Mouse (Mus musculus) cerebellum, adult 11-12 months (tissue): ENCODE data around the gene Gstt4.

Source experiments
- DNase-seq: peaks from one replicate; pipeline ENCODE4 v3.0.0; 2022

The Gstt4 gene

DNA sequence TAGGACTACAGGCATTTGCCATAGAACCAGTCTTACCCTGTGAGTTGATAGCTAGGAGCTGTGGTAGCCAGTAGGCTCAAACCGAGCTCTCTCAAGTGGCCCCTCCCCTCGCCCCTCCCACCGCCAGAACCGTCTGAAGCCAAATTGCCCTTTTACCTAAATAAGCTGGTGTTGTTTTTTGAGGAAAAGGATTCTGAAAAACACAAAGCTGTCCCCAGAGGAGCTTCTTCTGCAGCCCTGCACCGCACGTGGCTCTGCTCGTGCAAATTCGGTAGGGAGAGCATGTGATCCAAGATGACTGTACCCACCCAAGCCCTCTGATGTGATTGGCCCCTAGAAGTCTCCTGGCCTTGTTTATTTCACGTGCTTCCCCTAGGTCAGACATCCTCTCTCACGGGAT, 13.0 kb upstream of the Gstt4 start:
- DNase-seq, result peak; percentile 64

DNA sequence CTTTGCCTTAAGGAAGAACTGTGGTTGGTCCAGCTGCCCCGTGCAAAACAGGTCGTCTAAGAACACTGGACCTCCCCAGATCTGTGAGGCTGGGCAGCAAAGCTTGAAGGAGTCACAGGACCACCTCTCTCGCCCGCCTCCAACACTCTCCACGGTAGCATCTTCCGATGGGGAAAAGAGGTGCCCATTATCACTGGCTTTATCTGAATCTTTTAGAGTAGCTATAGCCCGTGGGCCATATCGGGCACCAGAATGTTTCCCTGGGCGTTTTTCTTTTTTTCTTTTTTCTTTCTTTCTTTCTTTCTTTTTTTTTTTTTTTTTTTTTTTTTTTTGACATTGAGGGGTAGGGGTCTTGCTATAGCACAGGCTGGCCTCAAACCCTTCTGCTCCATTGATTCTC, 12.4 kb upstream of the Gstt4 start:
- no peak for DNase-seq

DNA sequence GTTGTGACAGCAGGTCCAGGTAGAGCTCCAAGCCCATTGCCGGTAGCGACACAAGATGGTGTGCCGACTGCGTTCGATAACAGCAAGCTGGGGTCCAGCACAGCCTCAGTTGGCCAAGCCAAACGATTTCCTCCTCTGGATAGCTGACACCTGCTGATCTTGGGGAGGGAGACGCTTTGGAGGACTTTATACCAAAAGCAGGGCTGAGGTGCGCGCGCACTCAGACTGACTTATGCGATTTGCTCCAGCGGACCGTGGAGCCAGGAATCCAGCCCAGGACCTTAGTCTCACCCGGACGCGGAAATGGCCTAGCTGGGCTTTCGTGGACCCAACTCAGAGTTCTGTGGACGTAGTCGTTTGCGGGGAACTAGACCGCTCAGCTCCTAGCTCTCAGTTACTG, 11.9 kb upstream of the Gstt4 start:
- peak; percentile 67 for DNase-seq

DNA sequence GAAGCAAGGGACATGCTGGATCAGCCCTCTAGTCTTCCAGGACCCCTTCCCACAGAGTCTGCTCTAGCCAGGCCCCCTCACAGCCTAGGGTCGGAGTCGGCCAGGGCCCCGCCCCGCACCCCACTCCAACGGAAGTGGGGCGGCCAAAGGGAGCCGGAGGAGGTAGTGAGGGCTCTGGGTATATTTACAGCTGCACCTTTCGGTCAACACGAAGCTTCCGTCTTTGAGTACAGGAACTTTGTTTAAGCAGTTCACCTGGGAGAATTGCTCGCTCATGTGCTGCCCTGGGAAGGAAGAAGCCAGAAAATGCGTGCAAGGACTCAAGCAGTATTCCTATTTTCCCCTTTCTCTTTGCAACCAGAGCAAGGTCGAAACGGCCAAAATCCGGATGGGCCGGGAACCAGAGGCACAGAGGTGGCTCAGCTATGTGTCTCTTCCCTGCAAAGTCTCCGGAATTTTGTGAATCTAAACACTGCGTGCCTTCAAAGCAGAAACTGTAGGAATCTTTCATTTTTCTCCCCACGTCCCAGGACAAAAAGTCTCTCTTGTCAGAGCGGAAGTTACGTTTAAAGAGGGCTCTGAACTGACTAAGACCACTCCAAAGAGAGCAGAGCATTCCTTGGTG, 11.2 kb upstream of the Gstt4 start:
- DNase-seq, result no peak

DNA sequence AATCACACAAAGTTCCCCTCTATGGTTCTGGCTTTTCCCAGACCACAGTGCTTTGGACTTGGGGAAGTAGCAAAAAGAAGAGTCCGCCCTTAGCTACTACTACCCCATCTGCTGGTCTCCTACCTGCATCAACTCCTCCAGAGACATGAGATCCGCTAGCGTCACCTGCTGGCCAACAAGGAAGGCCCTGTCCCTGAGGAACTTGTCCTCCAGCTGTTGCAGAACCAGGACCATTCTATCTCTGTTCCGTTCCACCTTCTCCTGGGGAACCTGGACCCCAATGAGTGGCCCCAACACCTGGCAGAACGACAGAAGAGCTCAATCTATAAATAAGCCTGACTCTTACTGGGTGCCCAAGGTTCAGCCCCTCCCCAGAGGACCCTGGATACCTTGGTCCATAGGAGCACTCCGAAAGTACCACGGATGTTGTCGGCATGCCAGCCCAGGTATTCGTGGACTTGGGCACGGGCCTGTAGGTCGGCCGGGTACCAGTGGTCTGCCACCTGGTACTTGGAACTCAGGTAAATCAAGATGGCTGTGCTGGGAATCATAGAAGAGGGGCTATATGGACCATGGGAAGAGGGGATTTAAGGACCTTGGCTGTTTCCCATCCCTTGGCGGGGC, 10.0 kb upstream of the Gstt4 start:
- DNase-seq, result peak; percentile 56

DNA sequence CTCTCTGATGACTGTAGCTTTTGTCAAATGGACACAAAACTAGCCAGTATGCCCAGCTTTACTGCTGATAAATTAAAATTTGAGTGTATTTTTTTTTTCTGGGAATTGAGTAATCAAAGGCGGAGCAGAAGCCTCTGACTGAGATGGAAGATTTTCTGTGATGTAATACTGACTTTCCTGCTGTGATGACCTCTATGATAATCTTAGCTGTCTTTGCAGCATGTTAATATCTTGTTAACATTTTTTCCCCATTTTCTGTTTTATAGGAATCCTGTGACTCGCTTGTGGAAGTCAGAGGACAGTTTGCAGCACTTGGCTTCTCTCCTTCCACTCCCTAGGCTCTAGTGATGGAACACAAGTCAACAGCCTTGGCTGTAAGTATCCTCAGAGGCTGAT, 7.9 kb upstream of the Gstt4 start:
- DNase-seq, result no peak

DNA sequence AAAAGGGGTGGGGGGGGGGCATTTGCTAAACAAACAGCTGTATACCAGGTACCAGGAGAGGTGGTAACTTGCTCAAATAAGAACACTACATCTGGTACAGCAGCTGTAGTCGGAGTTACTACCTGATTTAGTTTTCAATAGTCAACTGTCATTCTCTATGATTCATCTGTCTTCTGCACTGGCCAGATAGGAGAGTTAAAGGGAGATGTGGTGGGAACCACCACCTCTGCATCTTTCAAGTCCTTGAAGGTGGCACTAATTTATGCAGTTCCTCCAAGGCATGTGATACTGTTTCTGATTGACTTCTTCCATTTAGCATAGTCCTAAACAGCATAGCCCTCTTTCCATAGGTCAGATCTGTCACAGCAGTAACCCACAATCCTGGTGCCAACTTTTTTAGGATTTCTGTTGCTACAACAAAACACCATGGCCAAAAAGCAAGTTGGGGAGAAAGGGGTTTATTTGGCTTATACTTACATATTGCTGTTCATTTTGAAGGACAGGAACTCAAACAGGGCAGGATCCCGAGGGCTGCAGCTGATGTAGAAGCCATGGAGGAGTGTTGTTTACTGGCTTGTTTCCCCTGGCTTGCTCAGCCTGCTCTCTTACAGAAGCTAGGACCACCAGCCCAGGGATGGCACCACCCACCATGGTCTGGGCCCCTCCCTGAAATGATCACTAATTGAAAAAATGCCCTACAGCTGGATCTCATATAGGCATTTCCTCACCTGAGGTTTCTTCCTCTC, 7.4 kb upstream of the Gstt4 start:
- no peak for DNase-seq

DNA sequence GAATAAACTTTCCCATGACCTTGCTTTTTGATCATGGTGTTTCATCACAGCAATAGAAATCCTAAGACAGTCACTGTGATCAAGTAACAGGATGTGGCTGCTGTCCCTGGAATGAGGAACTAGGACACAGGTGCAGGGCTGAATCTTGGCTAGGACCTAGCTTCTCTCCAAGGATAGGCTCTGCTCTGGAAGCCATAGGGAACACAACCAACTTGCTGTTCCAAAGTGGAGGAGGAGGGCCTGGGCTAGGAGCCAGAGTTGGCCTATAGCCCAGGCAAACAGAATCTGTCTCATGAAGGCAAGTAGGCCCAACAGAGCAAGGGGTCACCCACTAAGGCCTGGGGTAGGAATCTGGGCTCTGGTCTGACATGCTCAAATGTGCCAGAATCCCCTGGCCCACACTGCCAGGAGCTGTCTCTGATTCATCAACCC, 6.2 kb upstream of the Gstt4 start:
- DNase-seq, result peak; percentile 90

DNA sequence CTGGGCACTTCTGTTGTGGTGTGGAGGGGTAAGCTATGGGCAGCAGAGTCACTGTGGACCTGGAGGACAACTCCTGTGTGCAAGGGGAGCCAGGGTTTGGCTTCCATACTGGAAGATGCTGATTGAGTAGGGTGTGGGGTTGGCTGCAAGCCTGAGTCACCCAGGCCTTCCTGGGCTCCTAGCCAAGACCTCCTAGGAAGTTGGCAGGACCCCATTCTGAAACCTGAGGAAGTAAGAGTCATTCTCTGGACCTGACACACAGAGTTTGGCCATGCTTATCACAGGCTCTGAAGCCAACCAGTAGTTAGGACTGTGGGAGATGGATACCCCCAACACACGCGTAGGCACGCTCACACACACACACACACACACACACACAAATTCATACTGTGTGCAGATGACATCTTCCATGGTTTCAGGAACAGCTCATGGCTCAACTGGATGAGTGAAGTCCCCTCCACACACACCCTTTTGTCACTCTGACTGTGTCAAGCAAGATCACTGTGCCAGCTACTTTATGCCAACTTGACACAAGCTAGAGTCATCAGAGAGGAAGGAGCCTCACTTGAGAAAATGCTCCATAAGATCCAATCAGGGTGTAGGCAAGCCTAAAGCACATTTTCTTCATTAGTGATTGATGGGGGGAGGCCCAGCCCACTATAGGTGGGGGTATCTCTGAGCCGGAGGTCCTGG, 5.5 kb upstream of the Gstt4 start:
- DNase-seq, result peak; percentile 65

DNA sequence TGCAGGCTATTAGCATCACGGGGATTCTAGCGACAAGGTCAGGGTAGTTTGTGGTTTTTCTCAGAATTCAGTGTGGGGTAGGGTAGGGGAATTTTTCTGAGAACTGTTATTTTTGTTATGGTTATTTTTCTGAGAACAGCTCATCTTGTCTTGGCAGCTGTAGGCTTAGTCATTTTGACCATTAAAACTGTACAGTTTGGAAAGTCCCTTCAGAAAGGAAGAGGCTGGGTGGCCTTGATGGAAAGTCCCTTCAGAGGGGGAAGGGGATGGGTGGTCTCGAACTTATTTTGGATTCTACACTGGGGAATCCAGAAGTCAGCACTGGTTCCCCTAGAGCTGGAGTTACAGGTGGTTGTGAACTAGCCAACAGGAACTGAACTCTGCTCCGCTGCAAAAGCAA, 2.2 kb upstream of the Gstt4 start:
- no peak for DNase-seq

DNA sequence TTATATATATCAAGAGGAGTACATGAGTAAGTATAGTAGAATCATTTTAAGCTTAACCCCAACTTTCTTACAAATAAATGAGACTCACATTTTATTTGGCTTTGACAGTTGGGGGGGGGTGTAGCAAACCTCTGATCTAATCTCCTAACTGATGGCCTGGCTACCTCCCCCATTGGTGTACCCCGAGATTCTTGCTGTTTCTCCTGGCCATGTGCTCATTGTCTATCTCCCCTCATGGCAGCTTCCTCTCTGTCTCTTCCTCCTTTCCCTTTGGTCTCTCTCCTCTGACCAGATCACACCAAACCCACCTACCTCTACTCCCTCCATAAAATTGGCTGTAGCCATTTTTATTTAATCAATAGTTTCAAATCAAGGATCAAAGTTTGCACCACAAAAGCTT, 1.4 kb upstream of the Gstt4 start:
- no peak for DNase-seq

DNA sequence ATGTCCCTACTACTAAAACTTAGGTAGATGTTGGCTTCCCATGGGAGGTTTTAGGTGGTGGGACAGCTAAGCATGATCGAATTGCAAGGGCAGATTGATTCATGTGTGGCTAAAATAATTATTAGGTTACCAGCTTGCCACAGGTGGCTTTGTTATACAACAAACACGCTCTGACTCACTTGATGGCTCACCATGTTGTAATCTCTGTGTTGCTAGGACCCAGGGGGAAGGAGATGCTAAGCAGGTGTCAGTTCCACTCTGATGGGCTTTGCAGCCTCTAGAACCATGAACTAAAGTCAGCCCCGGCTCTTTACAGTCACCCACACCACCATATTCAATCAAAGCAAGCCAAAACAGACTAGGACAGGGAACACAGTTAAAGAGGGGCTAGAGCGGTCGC, 2.5 kb downstream of the Gstt4 start:
- DNase-seq, result no peak

DNA sequence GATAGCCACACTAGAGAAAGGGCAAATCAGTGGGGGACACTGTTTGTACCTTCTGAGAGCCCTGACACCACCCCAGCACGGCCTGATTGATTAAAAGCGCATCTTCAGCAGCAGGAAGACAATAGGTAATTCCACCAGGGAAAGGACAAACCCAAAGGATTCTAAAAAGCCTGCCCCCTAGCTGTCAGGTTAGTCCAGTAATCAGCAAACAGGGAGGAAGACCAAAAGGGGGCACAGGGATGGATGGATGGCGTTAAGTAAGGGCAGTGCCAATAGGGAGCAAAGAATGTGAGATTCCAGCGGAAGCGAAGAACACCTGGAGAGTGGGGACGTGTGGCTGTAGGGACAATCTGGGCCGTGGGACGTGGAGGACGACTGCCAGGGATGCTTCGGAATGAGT, 3.7 kb downstream of the Gstt4 start:
- DNase-seq, result no peak

DNA sequence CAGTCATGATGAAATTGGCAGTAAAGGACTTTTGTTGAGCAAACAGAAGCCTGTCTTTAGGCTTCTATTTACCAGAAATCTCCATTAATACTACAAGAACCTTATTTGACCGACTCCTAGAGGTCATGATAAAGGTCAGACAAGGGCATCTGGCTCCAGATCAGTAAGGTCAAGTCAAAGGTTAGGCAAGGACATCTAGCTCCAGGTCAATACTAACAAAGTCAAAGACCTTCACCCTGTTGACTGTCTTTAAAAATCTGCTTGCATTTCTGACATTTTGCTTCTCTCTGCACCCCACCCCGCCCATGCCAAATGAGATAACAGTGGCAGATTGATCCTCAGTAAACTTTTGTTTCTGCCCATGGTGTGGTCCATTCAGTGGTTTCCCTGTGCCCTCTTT, 18.1 kb downstream of the Gstt4 start:
- no peak for DNase-seq

DNA sequence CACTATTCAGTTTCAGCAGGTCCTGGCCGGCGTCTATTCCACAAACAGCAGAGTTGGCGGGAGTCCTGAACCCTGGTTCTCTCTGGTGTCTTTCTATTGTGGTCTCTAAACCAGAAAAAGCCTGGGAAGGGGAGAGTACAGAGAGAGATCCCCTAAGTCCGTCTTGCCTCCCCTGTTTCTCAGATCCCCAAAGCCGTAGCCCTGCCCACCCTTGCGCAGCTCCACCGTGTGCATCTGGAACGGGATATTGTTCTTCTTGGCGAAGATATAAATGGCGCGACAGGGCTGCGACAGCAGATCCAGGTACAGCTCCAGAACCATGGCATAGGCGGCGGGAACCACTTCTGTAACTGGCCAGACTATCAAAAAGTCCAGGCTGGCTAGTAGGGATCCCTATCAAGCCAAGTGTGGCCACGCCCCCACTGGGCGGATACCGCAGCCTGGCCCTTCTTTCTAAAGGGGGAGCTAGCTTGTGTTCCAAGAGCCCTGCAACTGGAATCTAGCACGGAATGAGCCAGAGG, 24.1 kb downstream of the Gstt4 start, which contains the start of gene Gstt1:
TSS of gene Gstt1 (minus strand) at position 409 of the 521 bp plus-strand sequence.
- peak; percentile 79 for DNase-seq

DNA sequence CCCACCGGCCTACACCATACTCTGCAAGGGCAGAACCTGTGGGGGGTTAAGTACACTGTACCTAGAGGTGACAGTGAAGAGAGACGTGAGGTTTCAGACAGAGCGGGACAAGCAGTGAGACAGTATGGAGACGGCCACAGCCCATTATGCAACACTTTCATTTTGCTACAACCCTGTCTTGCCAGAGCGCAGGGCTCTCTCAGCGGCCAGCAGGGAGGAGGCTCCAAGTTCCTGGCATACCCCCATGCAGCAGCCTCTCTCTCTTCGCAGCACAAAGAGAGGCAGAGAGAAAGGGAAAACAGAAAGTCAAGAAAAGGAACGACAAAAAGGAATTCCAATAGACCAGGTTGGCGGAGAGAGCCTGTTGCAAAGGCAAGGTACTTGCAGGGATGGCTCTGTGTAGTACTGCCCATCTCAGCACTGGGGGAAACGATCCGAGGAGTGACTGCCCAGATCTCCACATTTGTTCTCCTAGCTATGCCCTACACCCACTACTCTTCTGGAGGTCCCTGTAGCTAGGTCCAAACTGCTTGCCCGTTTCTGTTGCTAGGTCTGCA, 24.6 kb downstream of the Gstt4 start:
- peak; percentile 81 for DNase-seq

DNA sequence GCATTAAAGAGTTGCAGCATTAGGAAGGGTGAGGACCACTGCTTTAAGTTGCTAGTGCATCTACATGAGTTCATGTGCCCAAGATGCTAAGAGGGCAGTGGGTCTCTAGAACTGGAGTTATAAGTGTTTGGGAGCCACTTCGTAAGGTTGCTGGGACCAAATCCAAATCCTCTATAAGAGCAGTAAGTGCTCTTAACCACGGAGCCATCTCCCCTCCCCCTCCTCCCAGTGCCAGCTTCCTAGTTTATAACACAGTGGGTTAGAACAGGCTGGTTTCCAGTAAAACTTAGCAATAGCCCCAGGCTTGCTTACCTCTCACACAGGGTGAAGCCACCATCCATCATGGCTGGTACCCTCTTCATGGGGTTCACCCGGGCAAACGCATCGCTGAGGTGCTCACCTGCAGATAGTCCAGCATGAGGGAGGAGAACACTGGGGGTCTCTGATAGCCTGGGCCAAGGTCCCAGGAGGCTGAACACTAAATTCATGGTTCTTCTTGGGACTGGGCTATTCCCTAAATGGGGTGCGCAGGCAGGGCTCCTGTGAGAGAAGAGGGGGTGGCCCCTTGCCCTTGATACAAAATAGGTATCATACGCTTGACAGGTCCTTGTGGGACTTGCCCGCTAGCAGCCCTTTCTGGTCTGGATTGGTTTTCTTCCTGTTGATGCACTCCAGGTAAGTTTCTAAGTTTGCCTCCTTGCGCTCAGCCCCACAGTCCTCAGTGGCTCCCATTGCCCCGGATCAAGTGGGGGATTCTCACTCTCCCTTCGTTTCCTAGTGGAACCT, 25.4 kb downstream of the Gstt4 start:
- peak; percentile 42 for DNase-seq

DNA sequence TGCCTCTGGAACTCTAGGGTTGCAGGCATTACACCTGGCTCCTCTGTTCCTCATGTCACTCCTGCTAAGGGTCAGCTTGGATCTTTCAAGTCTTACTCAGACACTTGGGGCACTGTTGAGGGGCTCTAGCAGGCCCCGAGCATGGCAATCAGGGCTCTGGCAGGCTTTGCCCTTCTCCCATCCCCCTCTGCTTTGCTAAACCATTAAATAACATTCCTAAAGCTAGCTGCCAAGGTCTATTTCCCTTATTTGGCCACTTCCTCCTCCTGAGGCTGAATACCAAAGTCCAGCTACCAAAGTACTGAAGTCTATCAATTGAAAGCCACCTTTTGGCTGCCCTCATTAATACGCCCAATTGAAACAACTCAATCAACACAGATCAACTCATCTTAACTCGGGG, 27.5 kb downstream of the Gstt4 start:
- DNase-seq, result no peak

DNA sequence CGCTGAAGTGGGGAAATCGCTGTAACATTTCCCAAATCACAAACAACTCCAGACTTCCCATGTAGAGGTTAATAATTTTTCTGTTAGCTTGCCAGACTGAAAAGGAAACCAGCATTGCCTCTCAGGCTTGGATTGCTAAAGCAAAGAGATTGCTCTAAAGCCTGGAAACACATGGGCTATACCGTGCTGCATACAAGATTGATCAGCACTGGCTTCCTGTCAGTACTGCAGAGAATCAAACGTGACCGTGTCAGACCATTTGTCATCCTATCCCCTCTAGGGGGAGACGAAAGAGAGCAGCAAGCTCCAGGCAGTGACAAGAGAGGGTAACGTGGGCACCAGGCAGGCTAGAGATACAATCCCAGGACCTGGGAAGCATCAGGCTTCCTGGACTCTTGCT, 31.6 kb downstream of the Gstt4 start:
- DNase-seq, result no peak

DNA sequence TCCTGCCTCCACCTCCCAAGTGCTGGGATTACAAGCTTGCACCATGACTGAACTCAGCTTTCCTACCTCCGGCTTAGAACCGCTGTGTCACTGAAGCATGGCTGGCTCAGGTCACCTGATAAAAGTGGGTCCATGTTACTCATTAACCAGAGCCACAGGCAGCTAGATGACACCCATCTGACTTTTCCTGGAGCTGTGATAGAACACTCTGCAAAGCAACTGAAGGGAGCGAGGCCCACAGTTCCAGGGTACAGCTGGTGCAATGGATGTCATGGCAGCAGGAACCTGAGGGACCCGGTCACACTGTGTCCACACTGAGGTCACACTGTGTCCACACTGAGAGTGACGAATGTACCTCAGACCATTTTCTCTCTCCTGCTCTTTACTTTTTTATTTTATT, 32.5 kb downstream of the Gstt4 start:
- DNase-seq, result no peak

DNA sequence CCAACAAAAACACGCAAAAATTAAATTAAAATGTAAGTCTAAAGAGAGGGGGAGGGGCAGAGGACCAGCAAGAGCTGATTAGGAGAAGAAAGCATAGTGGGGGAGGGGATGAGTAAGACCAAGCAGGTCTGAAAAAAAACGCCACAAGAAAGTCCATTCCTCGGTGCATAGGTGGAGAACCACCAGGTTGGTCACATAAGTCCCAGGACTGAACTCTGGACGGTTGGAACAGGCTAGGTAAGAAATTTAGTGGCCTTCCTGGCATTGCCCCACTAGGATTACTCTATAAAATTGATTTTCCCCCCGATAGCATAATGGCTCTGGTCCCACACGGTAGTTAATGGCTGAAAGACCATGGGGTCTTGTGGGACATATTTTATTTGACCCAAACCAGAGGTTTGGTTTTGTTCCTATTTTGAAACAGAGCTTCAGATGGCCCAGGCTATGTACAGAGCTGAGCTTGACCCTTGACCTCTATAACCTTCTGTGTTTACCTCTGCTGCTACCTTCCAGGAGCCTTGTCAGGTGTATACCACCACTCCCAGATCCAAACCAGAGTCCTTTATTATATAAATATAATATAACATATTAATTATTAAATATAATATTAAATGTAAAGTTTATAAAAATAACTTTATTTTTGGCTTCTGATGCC, 33.1 kb downstream of the Gstt4 start:
- no peak for DNase-seq

DNA sequence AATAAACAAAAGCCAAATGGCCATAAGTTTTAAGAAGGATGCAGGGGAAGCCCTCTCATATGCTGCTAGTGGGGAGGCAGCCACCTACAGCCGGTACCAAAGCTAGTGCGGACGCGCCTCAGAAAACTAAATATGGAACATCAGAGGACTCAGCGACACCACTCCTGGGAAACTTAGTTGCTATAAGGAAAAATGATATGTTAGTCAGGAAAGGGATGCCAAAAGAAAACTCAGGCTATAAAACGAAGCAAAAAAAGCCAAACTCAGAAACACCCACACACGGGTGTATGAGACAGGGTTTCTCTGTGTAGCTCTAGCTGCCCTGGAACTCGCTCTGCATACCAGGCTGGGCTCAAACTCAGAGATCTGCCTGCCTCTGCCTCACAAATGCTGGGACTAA, 34.1 kb downstream of the Gstt4 start:
- no peak for DNase-seq
